Mouse (Mus musculus): ENCODE measurements at regions not wholly inside any gene's neighbourhood (a gene's known extent, or its start where the extent isn't known, plus 50 kb on each side); places are given as distances from the start of the nearest gene placed in this dataset.

GRCm38 (mm10) chr6:101882938-101883337, 505.2 kb upstream of the Pdzrn3 start:
- DNase-seq (ENCODE audit: low spot score in 2 of 2) = no peak

GRCm38 (mm10) chr6:101874894-101875293, 497.2 kb upstream of the Pdzrn3 start:
- no peak for DNase-seq (ENCODE audit: low spot score in 2 of 2)

GRCm38 (mm10) chr6:101858895-101859294, 481.2 kb upstream of the Pdzrn3 start:
- DNase-seq (ENCODE audit: low spot score in 2 of 2) = no peak

GRCm38 (mm10) chr6:101840695-101841094, 463.0 kb upstream of the Pdzrn3 start:
- DNase-seq (ENCODE audit: low spot score in 2 of 2) = no peak

GRCm38 (mm10) chr6:101837563-101837962, 459.9 kb upstream of the Pdzrn3 start:
- no peak for DNase-seq (ENCODE audit: low spot score in 2 of 2)

- no peak for DNase-seq (ENCODE audit: low spot score in 2 of 2)
Measured at GRCm38 (mm10) chr6:101793986-101794385, 416.3 kb upstream of the Pdzrn3 start.

- DNase-seq (ENCODE audit: low spot score in 2 of 2) = no peak
Measured at GRCm38 (mm10) chr6:101777864-101778263, 400.2 kb upstream of the Pdzrn3 start.

GRCm38 (mm10) chr6:101773151-101773550, 395.5 kb upstream of the Pdzrn3 start:
- no peak for DNase-seq (ENCODE audit: low spot score in 2 of 2)

- DNase-seq (ENCODE audit: low spot score in 2 of 2) = no peak
Measured at GRCm38 (mm10) chr6:101735107-101735506, 357.4 kb upstream of the Pdzrn3 start.

GRCm38 (mm10) chr6:101720513-101720912, 342.8 kb upstream of the Pdzrn3 start:
- no peak for DNase-seq (ENCODE audit: low spot score in 2 of 2)

- no peak for DNase-seq (ENCODE audit: low spot score in 2 of 2)
Measured at GRCm38 (mm10) chr6:101689684-101690083, 312.0 kb upstream of the Pdzrn3 start.

GRCm38 (mm10) chr6:101686578-101686977, 308.9 kb upstream of the Pdzrn3 start:
- no peak for DNase-seq (ENCODE audit: low spot score in 2 of 2)

- no peak for DNase-seq (ENCODE audit: low spot score in 2 of 2)
Measured at GRCm38 (mm10) chr6:101685734-101686133, 308.0 kb upstream of the Pdzrn3 start.

- no peak for DNase-seq (ENCODE audit: low spot score in 2 of 2)
Measured at GRCm38 (mm10) chr6:101684390-101684789, 306.7 kb upstream of the Pdzrn3 start.

- DNase-seq (ENCODE audit: low spot score in 2 of 2) = no peak
Measured at GRCm38 (mm10) chr6:101674846-101675245, 297.1 kb upstream of the Pdzrn3 start.

- DNase-seq (ENCODE audit: low spot score in 2 of 2) = no peak
Measured at GRCm38 (mm10) chr6:101670770-101671169, 293.1 kb upstream of the Pdzrn3 start.

GRCm38 (mm10) chr6:101669118-101669845, 291.6 kb upstream of the Pdzrn3 start:
- DNase-seq (ENCODE audit: low spot score in 2 of 2) = no peak

GRCm38 (mm10) chr6:101654351-101654750, 276.7 kb upstream of the Pdzrn3 start:
- DNase-seq (ENCODE audit: low spot score in 2 of 2) = no peak

- peak; percentile 29 to 46 for DNase-seq (ENCODE audit: low spot score in 2 of 2)
Measured at GRCm38 (mm10) chr6:101650348-101650747, 272.7 kb upstream of the Pdzrn3 start.

GRCm38 (mm10) chr6:101617295-101617694, 239.6 kb upstream of the Pdzrn3 start:
- DNase-seq (ENCODE audit: low spot score in 2 of 2) = peak in 1 of 2 experiments; percentile 15

GRCm38 (mm10) chr6:101616776-101617175, 239.1 kb upstream of the Pdzrn3 start:
- no peak for DNase-seq (ENCODE audit: low spot score in 2 of 2)

- DNase-seq (ENCODE audit: low spot score in 2 of 2) = no peak
Measured at GRCm38 (mm10) chr6:101609015-101609414, 231.3 kb upstream of the Pdzrn3 start.

GRCm38 (mm10) chr6:101603083-101603482, 225.4 kb upstream of the Pdzrn3 start:
- DNase-seq (ENCODE audit: low spot score in 2 of 2) = no peak

- no peak for DNase-seq (ENCODE audit: low spot score in 2 of 2)
Measured at GRCm38 (mm10) chr6:101596995-101597394, 219.3 kb upstream of the Pdzrn3 start.
